Mouse (Mus musculus): ENCODE data around the gene Zfp771.

The Zfp771 gene

DNA sequence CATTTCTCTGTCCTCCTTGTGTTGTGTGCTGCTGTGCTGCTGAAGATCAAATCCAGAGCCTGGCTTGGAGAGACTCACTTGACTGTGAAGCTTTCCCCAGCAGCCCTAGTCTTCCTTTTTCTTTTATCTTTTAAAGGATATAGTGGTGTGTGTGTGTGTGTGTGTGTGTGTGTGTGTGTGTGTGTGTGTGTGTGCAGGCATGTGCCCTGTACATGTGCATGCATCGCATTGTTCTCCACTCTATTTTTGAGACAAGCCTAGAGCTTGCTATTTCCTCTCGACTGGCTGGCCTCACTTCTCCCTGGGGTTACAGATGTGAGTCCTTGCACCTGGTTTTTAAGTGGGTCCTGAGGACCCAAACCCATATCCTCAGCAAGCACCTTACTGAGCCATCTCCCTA is 38.1 kb downstream of the Zfp771 start:
- no peak for ATAC-seq (ENCODE audit: low TSS enrichment)

DNA sequence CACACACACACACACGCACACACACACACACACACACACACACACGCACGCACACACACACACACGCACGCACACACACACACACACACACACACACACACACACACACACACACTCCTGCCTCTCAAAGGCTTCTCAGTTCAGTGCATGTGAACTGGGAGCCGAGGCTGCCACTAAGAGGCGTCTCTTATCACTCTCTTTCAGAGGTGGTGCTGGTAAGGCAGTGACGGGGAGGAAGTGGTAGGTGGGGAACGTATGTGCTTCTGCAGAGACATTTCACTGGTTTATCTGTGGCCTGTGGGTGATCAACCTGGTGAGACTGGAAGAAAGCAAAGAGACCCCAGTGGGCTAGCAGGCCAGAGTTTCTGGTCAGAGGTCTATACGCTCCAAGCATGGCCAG is 41.1 kb downstream of the Zfp771 start:
- no peak for ATAC-seq (ENCODE audit: low TSS enrichment)

DNA sequence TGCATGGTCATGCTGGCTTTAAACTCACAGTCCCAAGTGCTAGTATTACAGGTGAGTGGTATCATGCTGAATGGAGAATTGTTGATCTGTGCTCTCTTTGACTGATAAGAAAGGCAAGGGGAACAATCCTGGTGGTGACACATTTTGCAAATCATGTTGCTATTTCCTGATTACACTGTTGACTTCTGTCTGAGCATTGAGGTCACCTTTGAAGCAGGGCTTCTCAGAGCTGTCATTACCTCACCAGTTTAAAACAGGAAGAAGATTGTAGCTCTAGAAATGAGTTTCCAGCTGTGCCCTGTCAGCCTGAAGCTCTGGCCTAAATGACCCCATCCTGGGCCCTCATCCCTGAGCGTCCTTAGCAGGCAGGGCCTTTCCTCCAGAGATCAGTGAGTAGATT is 43.9 kb downstream of the Zfp771 start:
- ATAC-seq (ENCODE audit: low TSS enrichment): no peak

DNA sequence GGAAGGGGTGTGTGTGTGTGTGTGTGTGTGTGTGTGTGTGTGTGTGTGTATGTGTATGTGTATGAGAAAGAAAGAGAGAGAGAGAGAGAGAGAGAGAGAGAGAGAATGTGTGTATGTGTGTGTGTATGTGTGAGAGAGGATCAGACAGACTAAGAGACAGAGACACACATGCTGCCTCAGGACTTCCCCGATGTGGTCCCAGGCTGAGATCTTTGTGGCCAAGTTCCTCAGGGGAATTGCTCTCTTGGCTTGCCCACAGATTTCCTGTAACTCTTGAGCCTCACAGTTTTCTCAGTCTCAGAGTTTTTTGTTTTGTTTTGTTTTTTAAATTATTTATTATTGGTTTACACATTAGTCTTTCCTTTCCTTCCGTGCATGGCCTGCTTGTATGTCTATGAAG is 45.2 kb downstream of the Zfp771 start:
- ATAC-seq (ENCODE audit: low TSS enrichment): no peak

DNA sequence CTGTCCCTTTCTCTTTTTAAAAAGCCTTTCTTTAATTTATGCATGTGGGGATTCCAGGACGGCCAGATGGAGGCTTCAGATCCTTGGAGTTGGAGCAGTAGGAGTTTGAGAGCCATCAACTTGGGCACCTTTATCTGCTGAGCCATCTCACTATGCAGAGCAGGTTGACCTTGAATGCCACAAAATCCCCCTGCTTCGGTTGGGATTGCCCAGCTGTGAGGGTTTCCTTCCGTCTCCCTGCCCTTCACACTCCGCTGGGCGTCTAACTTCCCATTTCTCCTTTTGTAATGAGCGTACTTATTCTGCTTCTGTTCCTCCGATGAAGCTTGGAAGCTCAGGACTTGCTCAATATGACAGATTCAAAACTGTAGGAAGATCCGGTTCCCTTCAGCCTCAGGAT is 46.1 kb downstream of the Zfp771 start:
- ATAC-seq (ENCODE audit: low TSS enrichment): no peak

DNA sequence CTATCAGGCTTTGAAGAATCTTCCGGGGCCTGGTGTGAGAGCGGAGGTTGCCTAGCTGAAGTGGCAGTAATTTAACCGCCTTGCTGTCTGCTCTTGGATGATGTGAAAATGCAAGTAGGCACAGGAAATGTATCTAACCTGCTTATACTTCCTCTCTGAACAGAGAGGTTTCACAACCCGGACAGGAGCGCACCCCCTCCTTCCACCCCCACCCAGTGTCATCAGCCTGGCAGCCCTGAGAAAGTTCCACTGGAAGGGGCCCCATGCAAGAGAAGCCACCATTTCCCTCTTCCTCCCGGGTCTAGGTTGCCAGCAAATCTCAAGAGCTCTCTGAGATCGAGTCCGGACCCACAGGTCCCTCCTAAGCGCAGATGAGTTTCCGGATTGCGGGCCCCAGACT is 52.0 kb downstream of the Zfp771 start, which contains the start of gene Itgal:
Itgal (plus strand) TSS at position 163 of the 400 bp plus-strand sequence.
- ATAC-seq (ENCODE audit: low TSS enrichment): no peak

DNA sequence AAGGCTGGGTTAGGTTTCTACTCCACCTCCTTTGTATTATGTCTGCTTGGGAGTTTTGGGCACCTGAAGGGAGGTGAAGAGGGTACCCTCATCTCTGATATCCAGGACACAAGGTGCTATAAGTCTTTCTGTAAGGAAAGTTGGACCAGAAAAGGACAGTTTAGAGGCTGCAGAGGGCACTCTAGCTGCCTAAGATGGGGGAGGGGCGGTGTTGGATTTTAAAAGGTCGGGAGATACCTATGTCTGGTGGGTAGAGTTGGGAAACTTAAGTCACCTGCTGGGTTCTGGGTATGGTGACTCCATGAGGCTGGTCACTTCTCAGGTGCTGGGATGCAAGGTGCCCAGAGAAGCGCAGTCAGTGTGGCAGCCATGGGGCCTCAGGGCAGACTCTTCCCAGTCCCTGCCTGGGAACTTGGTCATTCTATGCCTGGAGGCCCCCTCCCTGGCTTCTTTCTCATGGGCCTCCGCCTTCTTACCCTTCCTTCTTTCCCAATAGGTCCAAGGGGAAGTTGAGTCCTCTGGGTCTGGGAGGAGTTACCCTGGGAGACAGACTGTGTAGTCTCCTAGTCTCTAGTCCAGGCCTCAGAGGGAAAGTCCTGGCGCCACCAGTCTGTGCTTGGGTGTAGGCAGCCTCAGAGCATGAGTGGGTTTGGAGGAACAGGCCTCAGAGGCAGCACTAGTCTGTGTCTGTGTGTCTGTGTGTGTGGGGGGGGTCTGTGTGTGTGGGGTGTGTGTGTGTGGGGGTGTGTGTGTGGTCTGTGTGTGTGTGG is 52.9 kb downstream of the Zfp771 start:
- ATAC-seq (ENCODE audit: low TSS enrichment): no peak

DNA sequence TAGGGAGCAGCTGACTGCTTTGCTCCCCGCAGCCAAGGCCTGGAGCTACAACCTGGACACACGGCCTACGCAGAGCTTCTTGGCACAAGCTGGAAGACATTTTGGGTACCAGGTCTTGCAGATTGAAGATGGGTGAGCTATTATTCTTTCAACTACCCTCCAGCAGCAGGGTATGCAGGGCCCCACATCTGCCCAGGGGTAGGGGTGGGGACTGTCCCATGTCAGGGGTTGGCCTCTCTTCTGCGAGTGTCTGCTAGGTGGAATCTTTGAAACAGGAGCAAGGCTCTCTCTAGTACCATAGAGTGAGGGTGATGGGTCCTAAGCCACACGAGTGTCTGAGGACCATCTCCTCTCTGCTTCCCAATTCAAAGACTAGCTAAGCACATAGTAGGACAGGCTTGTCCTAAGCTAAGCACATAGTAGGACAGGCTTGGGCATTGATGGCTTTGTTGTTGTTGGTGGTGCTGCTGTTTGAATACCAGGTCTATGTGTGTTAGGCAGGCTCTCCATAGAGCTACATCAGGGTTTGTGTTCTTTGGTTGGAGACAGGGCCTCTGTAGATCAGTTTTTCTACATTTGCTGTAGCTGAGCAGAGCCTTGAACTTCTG is 53.6 kb downstream of the Zfp771 start:
- ATAC-seq (ENCODE audit: low TSS enrichment): no peak

All from frontal cortex, adult (tissue).